Mouse (Mus musculus): Measurements from ENCODE around the gene Fbxl7. TPM values are rescaled to one million over a fixed set of nuclear protein-coding genes. Genes with fewer than 3 reads are reported as not detected.

Gene Fbxl7
- polyA plus RNA-seq, 1 experiment from 2014 or later = 13.7 TPM

GRCm38 (mm10) chr15:26623242-26623641 lies 272.1 kb downstream of the Fbxl7 start:
- no peaks in the 10 kb centered on the region for H3K9me3 ChIP-seq (ENCODE audit: control insufficient read depth, low read length)
- H3K27me3 ChIP-seq (ENCODE audit: control insufficient read depth, insufficient read depth, low read depth, low read length) = no peaks in the 10 kb centered on the region
- H3K4me3 ChIP-seq (ENCODE audit: low read length) = no peak overlapping the region
- no peak for ATAC-seq (ENCODE audit: low read depth)
- H3K4me1 ChIP-seq (replicated peaks; ENCODE audit: control insufficient read depth, insufficient read depth, low read length) = peaks cover 6% of the 10 kb centered on the region
- H3K36me3 ChIP-seq (ENCODE audit: control insufficient read depth, insufficient read depth, low read length) = no peaks in the 10 kb centered on the region
- WGBS = 95% methylated on average over 17 of the region's 17 CpGs
- H3K9ac ChIP-seq (ENCODE audit: low read length) = no peak overlapping the region
- H3K27ac ChIP-seq (ENCODE audit: low read length) = no peak overlapping the region
- H3K4me2 ChIP-seq (ENCODE audit: low read depth, low read length) = no peak overlapping the region

- H3K4me1 ChIP-seq (replicated peaks; ENCODE audit: control insufficient read depth, insufficient read depth, low read length) = peaks cover 6% of the 10 kb centered on the region
- no peak overlapping the region for H3K4me2 ChIP-seq (ENCODE audit: low read depth, low read length)
- no peaks in the 10 kb centered on the region for H3K27me3 ChIP-seq (ENCODE audit: control insufficient read depth, insufficient read depth, low read depth, low read length)
- H3K36me3 ChIP-seq (ENCODE audit: control insufficient read depth, insufficient read depth, low read length) = no peaks in the 10 kb centered on the region
- 23% methylated on average over 5 of the region's 5 CpGs for WGBS
- H3K27ac ChIP-seq (ENCODE audit: low read length) = no peak overlapping the region
- ATAC-seq (ENCODE audit: low read depth) = no peak
- no peaks in the 10 kb centered on the region for H3K9me3 ChIP-seq (ENCODE audit: control insufficient read depth, low read length)
- no peak overlapping the region for H3K4me3 ChIP-seq (ENCODE audit: low read length)
- no peak overlapping the region for H3K9ac ChIP-seq (ENCODE audit: low read length)
These were observed 275.1 kb downstream of the Fbxl7 start for GRCm38 (mm10) chr15:26620279-26620678.

DNA sequence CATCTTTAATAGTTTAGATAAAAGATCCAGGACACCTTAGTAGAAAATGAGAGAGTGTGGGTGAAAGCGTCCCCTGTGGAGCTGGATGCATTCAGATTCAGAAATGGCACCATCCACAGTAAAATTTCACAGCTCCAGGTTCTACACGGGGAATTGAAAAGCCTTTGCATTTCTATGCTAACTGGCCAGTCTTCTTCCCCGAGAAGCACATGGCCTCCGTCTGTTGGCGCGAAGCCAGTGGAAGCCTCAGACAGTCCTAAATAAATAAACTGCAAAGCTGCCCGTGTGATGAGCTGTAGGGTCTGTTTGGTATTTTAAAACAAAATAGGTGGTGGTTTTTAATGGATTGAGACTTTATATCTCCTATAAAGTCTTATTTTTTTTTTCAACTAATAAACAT lies 276.2 kb downstream of the Fbxl7 start:
- peaks cover 6% of the 10 kb centered on the region for H3K4me1 ChIP-seq (replicated peaks; ENCODE audit: control insufficient read depth, insufficient read depth, low read length)
- H3K4me2 ChIP-seq (ENCODE audit: low read depth, low read length) = peak overlapping the region; percentile 25
- H3K27ac ChIP-seq (ENCODE audit: low read length) = no peak overlapping the region
- H3K36me3 ChIP-seq (ENCODE audit: control insufficient read depth, insufficient read depth, low read length) = no peaks in the 10 kb centered on the region
- H3K9me3 ChIP-seq (ENCODE audit: control insufficient read depth, low read length) = no peaks in the 10 kb centered on the region
- 25% methylated on average over 7 of the region's 7 CpGs for WGBS
- H3K27me3 ChIP-seq (ENCODE audit: control insufficient read depth, insufficient read depth, low read depth, low read length) = no peaks in the 10 kb centered on the region
- ATAC-seq (ENCODE audit: low read depth) = peak; percentile 56; the same call in 1 of the 2 replicates
- H3K9ac ChIP-seq (ENCODE audit: low read length) = no peak overlapping the region
- H3K4me3 ChIP-seq (ENCODE audit: low read length) = no peak overlapping the region

DNA sequence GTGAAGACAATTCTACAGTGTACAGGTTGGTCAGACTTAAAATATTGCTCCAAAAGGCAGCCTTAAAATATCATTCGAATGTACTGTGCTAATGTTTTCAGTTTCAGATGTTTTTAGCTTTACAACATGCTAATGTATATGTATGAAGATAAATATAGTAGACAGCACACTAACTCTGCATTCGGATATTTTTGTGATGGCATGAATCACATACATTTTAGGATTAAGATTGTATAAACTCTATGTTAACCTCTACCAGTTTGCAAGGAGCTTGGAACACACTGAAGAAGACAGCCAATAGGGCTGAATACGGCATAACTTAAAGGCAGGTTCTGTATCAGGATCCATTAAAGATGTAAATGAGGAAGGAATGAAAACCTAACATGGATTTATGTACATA lies 299.1 kb downstream of the Fbxl7 start:
- H3K9me3 ChIP-seq (ENCODE audit: control insufficient read depth, low read length) = no peaks in the 10 kb centered on the region
- H3K27me3 ChIP-seq (ENCODE audit: control insufficient read depth, insufficient read depth, low read depth, low read length) = no peaks in the 10 kb centered on the region
- H3K27ac ChIP-seq (ENCODE audit: low read length) = no peak overlapping the region
- no peak overlapping the region for H3K9ac ChIP-seq (ENCODE audit: low read length)
- ATAC-seq (ENCODE audit: low read depth) = no peak
- WGBS = 81% methylated on average over 3 of the region's 3 CpGs
- H3K36me3 ChIP-seq (ENCODE audit: control insufficient read depth, insufficient read depth, low read length) = no peaks in the 10 kb centered on the region
- no peak overlapping the region for H3K4me2 ChIP-seq (ENCODE audit: low read depth, low read length)
- H3K4me1 ChIP-seq (replicated peaks; ENCODE audit: control insufficient read depth, insufficient read depth, low read length) = no peaks in the 10 kb centered on the region; the same call in 1 of the 2 replicates
- no peak overlapping the region for H3K4me3 ChIP-seq (ENCODE audit: low read length)

- 34% methylated on average over 8 of the region's 8 CpGs for WGBS
- Histone ChIP-seq H3K4me1 (replicated peaks; ENCODE audit: control insufficient read depth, insufficient read depth, low read length) (peaks cover 5% of the 10 kb centered on the region; the same call in 1 of the 2 replicates), H3K4me2 (ENCODE audit: low read depth, low read length) (no peak overlapping the region), H3K9ac (ENCODE audit: low read length) (no peak overlapping the region), H3K9me3 (ENCODE audit: control insufficient read depth, low read length) (no peaks in the 10 kb centered on the region), H3K27ac (ENCODE audit: low read length) (peak overlapping the region; percentile 71), H3K4me3 (ENCODE audit: low read length) (no peak overlapping the region), H3K36me3 (ENCODE audit: control insufficient read depth, insufficient read depth, low read length) (no peaks in the 10 kb centered on the region), H3K27me3 (ENCODE audit: control insufficient read depth, insufficient read depth, low read depth, low read length) (no peaks in the 10 kb centered on the region)
- ATAC-seq (ENCODE audit: low read depth) = peak; percentile 87
These were observed 315.3 kb downstream of the Fbxl7 start for GRCm38 (mm10) chr15:26579947-26580709.

DNA sequence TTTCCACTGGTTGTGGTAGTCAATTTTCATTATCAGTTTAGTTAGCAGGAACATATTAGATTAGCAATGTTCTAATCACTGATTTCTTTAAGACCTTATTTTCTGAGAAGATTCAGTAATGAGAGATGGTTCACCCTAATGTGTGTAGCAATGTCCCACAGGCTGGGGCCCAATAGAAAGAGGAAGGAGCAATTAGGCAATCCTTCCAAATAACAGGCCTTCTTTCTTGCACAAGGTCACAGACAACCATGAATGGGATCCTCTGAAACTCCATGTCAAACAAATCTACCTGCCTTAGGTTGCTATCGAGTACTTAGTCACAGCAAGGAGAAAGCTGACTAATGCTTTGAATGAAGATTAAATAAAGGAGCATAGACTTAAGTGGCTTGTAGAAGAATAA lies 316.9 kb downstream of the Fbxl7 start:
- Histone ChIP-seq H3K9ac (ENCODE audit: low read length) (no peak overlapping the region), H3K4me1 (replicated peaks; ENCODE audit: control insufficient read depth, insufficient read depth, low read length) (peaks cover 5% of the 10 kb centered on the region; the same call in 1 of the 2 replicates), H3K4me2 (ENCODE audit: low read depth, low read length) (no peak overlapping the region), H3K27ac (ENCODE audit: low read length) (no peak overlapping the region), H3K4me3 (ENCODE audit: low read length) (no peak overlapping the region), H3K27me3 (ENCODE audit: control insufficient read depth, insufficient read depth, low read depth, low read length) (no peaks in the 10 kb centered on the region), H3K36me3 (ENCODE audit: control insufficient read depth, insufficient read depth, low read length) (no peaks in the 10 kb centered on the region), H3K9me3 (ENCODE audit: control insufficient read depth, low read length) (no peaks in the 10 kb centered on the region)
- 83% methylated on average over 1 of the region's 1 CpGs for WGBS
- ATAC-seq (ENCODE audit: low read depth) = no peak

DNA sequence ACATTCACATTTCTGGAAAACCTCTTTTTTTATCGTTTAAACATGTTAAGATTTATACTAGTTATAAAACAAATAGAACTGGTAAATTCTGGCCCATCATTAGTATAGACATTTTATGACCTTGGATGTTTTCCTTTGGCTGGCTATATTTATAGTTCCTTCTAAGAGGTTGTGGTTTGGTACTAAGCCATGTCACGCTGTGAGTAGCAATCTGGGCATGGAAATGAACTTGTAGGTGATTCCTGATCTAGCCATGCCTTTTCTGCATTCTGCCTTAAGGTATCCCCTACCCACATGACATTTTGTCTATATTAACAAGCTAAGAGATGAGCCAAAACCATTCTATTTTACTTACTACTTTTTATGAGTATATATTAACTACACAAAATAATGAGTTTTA lies 329.3 kb downstream of the Fbxl7 start:
- H3K4me2 ChIP-seq (ENCODE audit: low read depth, low read length) = no peak overlapping the region
- 73% methylated on average over 2 of the region's 2 CpGs for WGBS

GRCm38 (mm10) chr15:26553620-26554019 lies 341.8 kb downstream of the Fbxl7 start:
- Histone ChIP-seq H3K9me3 (ENCODE audit: control insufficient read depth, low read length) (0 out of 2 replicates have a peak, but pooled peaks cover 3% of the 10 kb centered on the region), H3K27me3 (ENCODE audit: control insufficient read depth, insufficient read depth, low read depth, low read length) (no peaks in the 10 kb centered on the region), H3K4me3 (ENCODE audit: low read length) (no peak overlapping the region), H3K36me3 (ENCODE audit: control insufficient read depth, insufficient read depth, low read length) (peaks cover 10% of the 10 kb centered on the region), H3K4me2 (ENCODE audit: low read depth, low read length) (no peak overlapping the region), H3K9ac (ENCODE audit: low read length) (no peak overlapping the region), H3K4me1 (replicated peaks; ENCODE audit: control insufficient read depth, insufficient read depth, low read length) (no peaks in the 10 kb centered on the region), H3K27ac (ENCODE audit: low read length) (no peak overlapping the region)
- WGBS = 76% methylated on average over 10 of the region's 10 CpGs
- ATAC-seq (ENCODE audit: low read depth) = no peak

More for the DNA sequence above, 329.3 kb downstream of the Fbxl7 start:
- H3K9ac ChIP-seq (ENCODE audit: low read length) = no peak overlapping the region
- H3K27me3 ChIP-seq (ENCODE audit: control insufficient read depth, insufficient read depth, low read depth, low read length) = no peaks in the 10 kb centered on the region
- no peaks in the 10 kb centered on the region for H3K36me3 ChIP-seq (ENCODE audit: control insufficient read depth, insufficient read depth, low read length)
- H3K9me3 ChIP-seq (ENCODE audit: control insufficient read depth, low read length) = no peaks in the 10 kb centered on the region
- no peak overlapping the region for H3K4me3 ChIP-seq (ENCODE audit: low read length)
- ATAC-seq (ENCODE audit: low read depth) = no peak
- H3K4me1 ChIP-seq (replicated peaks; ENCODE audit: control insufficient read depth, insufficient read depth, low read length) = no peaks in the 10 kb centered on the region
- H3K27ac ChIP-seq (ENCODE audit: low read length) = no peak overlapping the region

DNA sequence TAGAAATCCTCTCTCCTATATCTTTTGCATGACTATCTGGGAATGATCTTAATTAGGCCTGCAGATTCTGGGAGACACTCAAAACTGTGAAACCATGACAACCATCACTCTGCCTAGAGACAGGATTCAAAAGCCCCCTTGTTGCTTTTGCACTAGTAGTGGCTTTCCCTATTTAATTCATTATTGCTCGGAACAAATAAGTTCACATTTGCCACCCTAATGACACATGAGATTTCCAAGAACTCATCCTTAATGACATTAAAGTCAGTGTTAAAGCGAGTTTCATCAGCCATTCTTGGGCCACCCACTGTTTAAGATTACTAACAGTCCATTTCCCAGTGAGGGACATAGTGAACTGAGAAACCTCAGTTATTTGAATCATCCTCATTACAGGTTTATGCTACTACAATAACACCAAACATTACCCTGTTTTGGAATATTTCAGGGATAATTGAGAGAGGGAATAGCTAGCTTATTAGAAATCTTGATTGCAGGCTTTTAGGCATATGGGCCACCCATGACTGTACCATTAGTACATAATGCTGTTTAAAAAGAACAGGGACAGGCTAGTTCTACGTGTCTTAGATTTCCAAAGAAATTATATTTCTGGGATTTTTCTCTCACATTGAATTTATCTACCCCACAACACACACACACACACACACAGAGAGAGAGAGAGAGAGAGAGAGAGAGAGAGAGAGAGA lies 361.2 kb downstream of the Fbxl7 start:
- H3K4me1 ChIP-seq (replicated peaks; ENCODE audit: control insufficient read depth, insufficient read depth, low read length) = no peaks in the 10 kb centered on the region
- no peaks in the 10 kb centered on the region for H3K36me3 ChIP-seq (ENCODE audit: control insufficient read depth, insufficient read depth, low read length)
- ATAC-seq (ENCODE audit: low read depth) = no peak
- H3K9me3 ChIP-seq (ENCODE audit: control insufficient read depth, low read length) = no peaks in the 10 kb centered on the region
- no peak overlapping the region for H3K4me3 ChIP-seq (ENCODE audit: low read length)
- no peak overlapping the region for H3K9ac ChIP-seq (ENCODE audit: low read length)
- H3K27ac ChIP-seq (ENCODE audit: low read length) = no peak overlapping the region
- no peak overlapping the region for H3K4me2 ChIP-seq (ENCODE audit: low read depth, low read length)
- H3K27me3 ChIP-seq (ENCODE audit: control insufficient read depth, insufficient read depth, low read depth, low read length) = no peaks in the 10 kb centered on the region
- WGBS = 77% methylated on average over 3 of the region's 3 CpGs
